Mouse (Mus musculus) MEL (cell line): Measurements from ENCODE around the gene Mchr1. TPM values are rescaled to one million over a fixed set of nuclear protein-coding genes. Genes with fewer than 3 reads are reported as not detected.

Experiments
- DNase-seq: peaks from one replicate; pipeline ENCODE4 v3.0.0; 2011; ENCODE audit warnings: low read depth, low spot score
- H3K27ac ChIP-seq: 2 replicates; pipeline ENCODE4 v1.5.1; 2012; ENCODE audit warnings: low read depth, mild to moderate bottlenecking, control low read depth, low read length, moderate library complexity; ENCODE audit not compliant: control insufficient read depth
- H3K27me3 ChIP-seq, 2 experiments: fragments of 150-350 bp in 1 of 2; sonication (generic) in 1 of 2; 2 replicates each; pipeline ENCODE4 v1.6.1; 2012; ENCODE audit warnings: low read length in 2 of 2, mild to moderate bottlenecking in 2 of 2, improper control_type of control experiment in 1 of 2, moderate library complexity in 1 of 2; ENCODE audit not compliant: insufficient read depth in 2 of 2, control insufficient read depth in 1 of 2
- H3K36me3 ChIP-seq, 2 experiments: 2 replicates each; pipeline ENCODE4 v1.6.1; 2012 to 2014; ENCODE audit warnings: low read length in 2 of 2, improper control_type of control experiment in 1 of 2, inconsistent platforms in 1 of 2, mild to moderate bottlenecking in 1 of 2; ENCODE audit not compliant: insufficient read depth in 2 of 2, control insufficient read depth in 1 of 2
- H3K4me1 ChIP-seq, 2 experiments: fragments of 150-350 bp in 1 of 2; sonication (generic) in 1 of 2; 2 replicates each; pipeline ENCODE4 v1.6.1; 2012; ENCODE audit warnings: low read length in 2 of 2, improper control_type of control experiment in 1 of 2, mild to moderate bottlenecking in 1 of 2; ENCODE audit not compliant: insufficient read depth in 2 of 2, control insufficient read depth in 1 of 2
- H3K4me3 ChIP-seq, 2 experiments: fragments of 150-350 bp in 1 of 2; sonication (generic) in 1 of 2; 2 replicates each; pipeline ENCODE4 v1.5.1; 2012; ENCODE audit warnings: low read depth in 2 of 2, low read length in 2 of 2, mild to moderate bottlenecking in 2 of 2, moderate library complexity in 2 of 2, control low read depth in 1 of 2, improper control_type of control experiment in 1 of 2; ENCODE audit not compliant: control insufficient read depth in 1 of 2, insufficient read depth in 1 of 2
- H3K79me2 ChIP-seq: 2 replicates; pipeline ENCODE4 v1.6.1; 2012; ENCODE audit warnings: mild to moderate bottlenecking, low read length, moderate library complexity; ENCODE audit not compliant: control insufficient read depth, poor library complexity, insufficient read depth
- H3K9ac ChIP-seq: 2 replicates; pipeline ENCODE4 v1.6.1; 2012; ENCODE audit warnings: low read depth, mild to moderate bottlenecking, control low read depth, low read length, moderate library complexity; ENCODE audit not compliant: control insufficient read depth, poor library complexity, severe bottlenecking
- H3K9me3 ChIP-seq: fragments of 150-350 bp; sonication (generic); replicated peaks from 2 replicates; pipeline ENCODE4 v1.6.1; 2012; ENCODE audit warnings: mild to moderate bottlenecking, low read length, improper control_type of control experiment, moderate library complexity; ENCODE audit not compliant: insufficient read depth
- BHLHE40 ChIP-seq: IDR thresholded peaks from 2 replicates; pipeline ENCODE4 v1.6.1; 2012; ENCODE audit warnings: low read depth, mild to moderate bottlenecking, inconsistent platforms, low read length, improper control_type of control experiment, borderline replicate concordance
- CHD2 ChIP-seq: IDR thresholded peaks from 2 replicates; pipeline ENCODE4 v1.6.1; 2011; ENCODE audit warnings: low read length, improper control_type of control experiment
- E2F4 ChIP-seq: IDR thresholded peaks from 2 replicates; pipeline ENCODE4 v1.6.1; 2011; ENCODE audit warnings: low read depth, low read length, improper control_type of control experiment, borderline replicate concordance
- ELF1 ChIP-seq: IDR thresholded peaks from 2 replicates; pipeline ENCODE4 v1.6.1; 2014; ENCODE audit warnings: low read depth, mild to moderate bottlenecking, inconsistent platforms, low read length, improper control_type of control experiment, moderate library complexity
- GATA1 ChIP-seq: IDR thresholded peaks from 2 replicates; pipeline ENCODE4 v1.6.1; 2011; ENCODE audit warnings: low read depth, low read length, improper control_type of control experiment
- HCFC1 ChIP-seq: IDR thresholded peaks from 2 replicates; pipeline ENCODE4 v1.6.1; 2012; ENCODE audit warnings: low read depth, mild to moderate bottlenecking, inconsistent platforms, low read length, improper control_type of control experiment, moderate library complexity
- JUND ChIP-seq: IDR thresholded peaks from 2 replicates; pipeline ENCODE4 v1.6.1; 2011; ENCODE audit warnings: low read depth, mild to moderate bottlenecking, improper control_type of control experiment, low read length
- MAFK ChIP-seq: IDR thresholded peaks from 2 replicates; pipeline ENCODE4 v1.6.1; 2011; ENCODE audit warnings: low read depth, mild to moderate bottlenecking, low read length, improper control_type of control experiment, borderline replicate concordance
- MAX ChIP-seq: IDR thresholded peaks from 2 replicates; pipeline ENCODE4 v1.6.1; 2011; ENCODE audit warnings: low read length, improper control_type of control experiment
- MEF2A ChIP-seq: IDR thresholded peaks from 2 replicates; pipeline ENCODE4 v1.6.1; 2014; ENCODE audit warnings: low read depth, mild to moderate bottlenecking, inconsistent platforms, low read length, improper control_type of control experiment; ENCODE audit not compliant: poor library complexity, insufficient replicate concordance, severe bottlenecking; ENCODE audit errors: extremely low read depth
- MXI1 ChIP-seq: IDR thresholded peaks from 2 replicates; pipeline ENCODE4 v1.6.1; 2011; ENCODE audit warnings: mild to moderate bottlenecking, low read depth, low read length, improper control_type of control experiment
- MYC ChIP-seq: IDR thresholded peaks from 2 replicates; pipeline ENCODE4 v1.6.1; 2011; ENCODE audit warnings: low read depth, mild to moderate bottlenecking, low read length, improper control_type of control experiment, moderate library complexity
- NELFE ChIP-seq: IDR thresholded peaks from 2 replicates; pipeline ENCODE4 v1.6.1; 2011; ENCODE audit warnings: low read depth, low read length, improper control_type of control experiment
- NRF1 ChIP-seq: IDR thresholded peaks from 2 replicates; pipeline ENCODE4 v1.6.1; 2014; ENCODE audit warnings: low read depth, mild to moderate bottlenecking, inconsistent platforms, low read length, improper control_type of control experiment, moderate library complexity; ENCODE audit not compliant: poor library complexity, insufficient read depth, severe bottlenecking
- RAD21 ChIP-seq: IDR thresholded peaks from 2 replicates; pipeline ENCODE4 v1.6.1; 2011; ENCODE audit warnings: mild to moderate bottlenecking, low read depth, low read length, improper control_type of control experiment
- SIN3A ChIP-seq: IDR thresholded peaks from 2 replicates; pipeline ENCODE4 v1.6.1; 2012; ENCODE audit warnings: low read length, improper control_type of control experiment, inconsistent platforms
- TAL1 ChIP-seq: IDR thresholded peaks from 2 replicates; pipeline ENCODE4 v1.6.1; 2012; ENCODE audit warnings: mild to moderate bottlenecking, inconsistent platforms, low read length, moderate library complexity, mixed read lengths
- TBP ChIP-seq: IDR thresholded peaks from 2 replicates; pipeline ENCODE4 v1.8.0; 2011; ENCODE audit warnings: low read depth, low read length, improper control_type of control experiment
- USF1 ChIP-seq: IDR thresholded peaks from 2 replicates; pipeline ENCODE4 v1.6.1; 2014; ENCODE audit warnings: low read depth, mild to moderate bottlenecking, inconsistent platforms, low read length, improper control_type of control experiment, moderate library complexity
- ZKSCAN1 ChIP-seq: IDR thresholded peaks from 2 replicates; pipeline ENCODE4 v1.6.1; 2012; ENCODE audit warnings: low read depth, mild to moderate bottlenecking, inconsistent platforms, low read length, improper control_type of control experiment, moderate library complexity
- ZMIZ1 ChIP-seq: IDR thresholded peaks from 2 replicates; pipeline ENCODE4 v1.6.1; 2012; ENCODE audit warnings: low read depth, mild to moderate bottlenecking, inconsistent platforms, low read length, improper control_type of control experiment, moderate library complexity
- polyA plus RNA-seq, 2 experiments: library from polyadenylated mRNA; stranded (reverse) in 1 of 2; unstranded in 1 of 2; fragments of >175 nt in 1 of 2; fragments of >200 nt in 1 of 2; gene quantifications; 2 replicates each; pipeline versions ENCODE4 v1.2.1 to v1.2.4; 2012; ENCODE audit warnings: low replicate concordance in 2 of 2, low read depth in 1 of 2; ENCODE audit not compliant: insufficient read length in 2 of 2, insufficient read depth in 1 of 2, missing spikeins in 1 of 2
- total RNA-seq: library from RNA; depleted of rRNA; stranded (reverse); fragments of 300-350 nt; gene quantifications from 2 replicates; pipeline ENCODE4 v1.2.3, GENCODE M21; 2012

The Mchr1 gene
- total and polyA plus RNA-seq, 3 experiments: not detected

DNA sequence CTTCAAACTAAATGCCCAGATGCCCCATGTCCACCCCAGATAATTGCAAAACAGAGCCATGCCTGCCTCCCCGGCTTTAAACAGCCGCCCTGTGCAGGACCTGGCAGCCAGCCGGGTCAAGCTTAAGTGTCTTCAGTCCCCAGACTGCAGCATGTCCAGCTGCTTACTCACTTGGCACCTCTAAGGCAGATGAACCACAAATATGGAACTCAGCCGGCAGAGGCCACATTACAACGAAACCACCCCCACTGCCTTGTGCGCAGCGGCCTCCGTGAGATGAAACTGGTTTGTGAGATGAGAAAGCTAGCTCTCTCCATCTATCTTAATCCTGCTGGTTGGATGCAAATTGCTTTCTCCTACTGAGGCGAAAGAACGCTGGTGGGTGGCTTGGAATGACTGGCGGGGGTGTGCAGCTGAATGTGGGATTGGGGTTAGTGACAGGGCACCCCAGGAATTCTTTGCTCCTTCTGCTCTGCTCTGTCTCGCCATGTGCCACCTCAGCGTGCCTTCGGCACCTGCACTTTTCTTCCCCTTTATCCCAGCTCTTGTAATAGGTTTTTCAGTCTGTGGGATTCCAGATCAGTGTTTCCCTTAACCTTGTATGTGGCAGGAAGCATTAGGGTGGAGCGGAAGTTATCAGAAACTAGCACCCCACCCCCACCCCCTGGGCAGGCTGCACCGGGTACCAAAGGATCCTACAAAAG is 29.2 kb downstream of the Mchr1 start:
- no peak overlapping the region for H3K27ac ChIP-seq
- DNase-seq: no peak

GRCm38 (mm10) chr15:81267416-81267815 is 32.1 kb downstream of the Mchr1 start:
- Histone ChIP-seq H3K9ac (no peak overlapping the region), H3K36me3 (no peaks in the 10 kb centered on the region), H3K4me3 (no peak overlapping the region), H3K79me2 (no peaks in the 10 kb centered on the region), H3K27me3 (peaks cover 0 to 6% of the 10 kb centered on the region in 2 experiments; a peak in 1 of 4 replicates), H3K4me1 (no peaks in the 10 kb centered on the region), H3K27ac (no peak overlapping the region), H3K9me3 (no peaks in the 10 kb centered on the region)
- TF ChIP-seq USF1 (no peak), TBP (no peak), TAL1 (no peak), HCFC1 (no peak), ELF1 (no peak), CHD2 (no peak), ZKSCAN1 (no peak), MXI1 (no peak), NELFE (no peak), ZMIZ1 (no peak), NRF1 (no peak), E2F4 (no peak), BHLHE40 (no peak), MYC (no peak), RAD21 (no peak)
- DNase-seq: no peak

More for the DNA sequence above, 29.2 kb downstream of the Mchr1 start:
- Histone ChIP-seq H3K4me1 (no peaks in the 10 kb centered on the region), H3K36me3 (no peaks in the 10 kb centered on the region), H3K79me2 (no peaks in the 10 kb centered on the region), H3K9me3 (no peaks in the 10 kb centered on the region), H3K27me3 (peaks cover 0 to 3% of the 10 kb centered on the region in 2 experiments; a peak in 1 of 4 replicates), H3K9ac (no peak overlapping the region), H3K4me3 (no peak overlapping the region)
- no peak for TF ChIP-seq GATA1
- TF ChIP-seq MAX: no peak
- TF ChIP-seq MEF2A: no peak
- no peak for TF ChIP-seq SIN3A
- no peak for TF ChIP-seq MAFK
- no peak for TF ChIP-seq USF1
- no peak for TF ChIP-seq JUND
